ENCODE assay signal across 11 mouse cellular contexts in genomic region chr11:117313446-117313845, GRCm38 (mm10).
DNase-seq lines count a peak whose midpoint lies in the region; ATAC-seq and TF ChIP-seq lines count a peak whose summit lies in the region.
"Had no signal": no experiment of that assay in that cellular context is flagged by ENCODE, and none has a peak within 500 bp of the region (broad histone marks: within the 10 kb centered on the region; RNA-seq: fewer than 3 reads in every experiment).

No protein-coding gene starts in this region.

- WGBS in forebrain, embryonic 13.5 days = 83% methylated on average over 7 of the region's 7 CpGs
- WGBS in forebrain, embryonic 15.5 days = 83% methylated on average over 7 of the region's 7 CpGs
- 80% methylated on average over 7 of the region's 7 CpGs for WGBS in kidney, postnatal 0 days
- 84% methylated on average over 7 of the region's 7 CpGs for WGBS in intestine, embryonic 15.5 days

- no peak for TF ChIP-seq CTCF in kidney, postnatal 0 days (IDR thresholded peaks at IDR 0.05; ENCODE audit: low read depth)
- no peak for TF ChIP-seq CTCF in CH12.LX (conservative IDR thresholded peaks at IDR 0.05 in 1 of 2, IDR thresholded peaks at IDR 0.05 in 1 of 2; ENCODE audit: low read depth in 2 of 2, low read length in 2 of 2)

- H3K4me1 ChIP-seq in forebrain, embryonic 13.5 days = peaks cover 86% of the 10 kb centered on the region
- H3K4me1 ChIP-seq in forebrain, embryonic 15.5 days = peaks cover 80% of the 10 kb centered on the region
- H3K4me1 ChIP-seq in kidney, postnatal 0 days (replicated peaks; ENCODE audit: insufficient read depth, low read length) = peaks cover 88% of the 10 kb centered on the region
- peaks cover 79 to 93% of the 10 kb centered on the region in 2 experiments for H3K4me1 ChIP-seq in CH12.LX (ENCODE audit: control insufficient read depth in 1 of 2, insufficient read depth in 2 of 2)
- peaks cover 92% of the 10 kb centered on the region for H3K4me1 ChIP-seq in intestine, embryonic 15.5 days (replicated peaks)

- no peak overlapping the region for H3K4me2 ChIP-seq in forebrain, embryonic 13.5 days
- no peak overlapping the region for H3K4me2 ChIP-seq in forebrain, embryonic 15.5 days (replicated peaks)
- H3K4me2 ChIP-seq in kidney, postnatal 0 days (ENCODE audit: low read length) = no peak overlapping the region
- H3K4me2 ChIP-seq in CH12.LX (ENCODE audit: insufficient read depth, low read depth, poor library complexity, severe bottlenecking) = no peak overlapping the region
- no peak overlapping the region for H3K4me2 ChIP-seq in intestine, embryonic 15.5 days (replicated peaks)

- peak overlapping the region; percentile 33 for H3K27ac ChIP-seq in forebrain, embryonic 13.5 days
- H3K27ac ChIP-seq in forebrain, embryonic 15.5 days (replicated peaks) = no peak overlapping the region
- peak overlapping the region; percentile 84; the same call in 1 of the 2 replicates for H3K27ac ChIP-seq in kidney, postnatal 0 days
- peak overlapping the region; percentile 98 for H3K27ac ChIP-seq in CH12.LX (ENCODE audit: insufficient read depth, low read depth)
- H3K27ac ChIP-seq in intestine, embryonic 15.5 days = peak overlapping the region; percentile 87
- H3K27ac ChIP-seq: liver, embryonic 14.5 days had no signal

- dilution Hi-C loops in CH12.LX (cut with MboI; ENCODE audit: extremely low pct_ligation_motif_present, extremely low pct_unique_long_range_greater_than_20kb, low sequenced_read_pairs) = no loop called here

- peaks cover 22% of the 10 kb centered on the region for H3K79me2 ChIP-seq in CH12.LX (replicated peaks; ENCODE audit: control insufficient read depth, extremely low read depth, insufficient read depth, poor library complexity, severe bottlenecking)

- TF ChIP-seq EP300 in CH12.LX (IDR thresholded peaks at IDR 0.05; ENCODE audit: low read length) = no peak

- no peaks in the 10 kb centered on the region for H3K9me3 ChIP-seq in forebrain, embryonic 13.5 days (replicated peaks)
- H3K9me3 ChIP-seq in forebrain, embryonic 15.5 days = no peaks in the 10 kb centered on the region
- H3K9me3 ChIP-seq in kidney, postnatal 0 days (replicated peaks; ENCODE audit: low read length) = no peaks in the 10 kb centered on the region
- no peaks in the 10 kb centered on the region for H3K9me3 ChIP-seq in CH12.LX (replicated peaks; ENCODE audit: low read length)
- H3K9me3 ChIP-seq in intestine, embryonic 15.5 days = no peaks in the 10 kb centered on the region

- in situ Hi-C loops in CH12.LX (cut with MboI; ENCODE audit: low pct_ligation_motif_present, low pct_unique_long_range_greater_than_20kb, low sequenced_read_pairs) = loop anchor here (5.0 kb wide), 2 partner anchors 44 to 66 kb away; no protein-coding TSS in a partner anchor

- TF ChIP-seq POLR2A in CH12.LX (IDR thresholded peaks at IDR 0.05; ENCODE audit: low read depth, low read length) = no peak

- TF ChIP-seq RAD21 in CH12.LX (IDR thresholded peaks at IDR 0.05; ENCODE audit: low read depth, low read length) = no peak

- ATAC-seq in forebrain, embryonic 13.5 days = no peak
- no peak for ATAC-seq in forebrain, embryonic 15.5 days (replicated peaks)
- no peak for ATAC-seq in kidney, postnatal 0 days (replicated peaks; ENCODE audit: low FRiP score, low read depth)
- no peak for ATAC-seq in intestine, embryonic 15.5 days
- ATAC-seq in frontal cortex, adult (ENCODE audit: low TSS enrichment) = no peak
- ATAC-seq: midbrain, embryonic 16.5 days had no signal

- H3K9ac ChIP-seq in forebrain, embryonic 13.5 days = no peak overlapping the region
- H3K9ac ChIP-seq in forebrain, embryonic 15.5 days (replicated peaks) = no peak overlapping the region
- no peak overlapping the region for H3K9ac ChIP-seq in kidney, postnatal 0 days (ENCODE audit: low read depth, low read length)
- H3K9ac ChIP-seq in CH12.LX (ENCODE audit: insufficient read depth, low read depth) = no peak overlapping the region
- H3K9ac ChIP-seq in intestine, embryonic 15.5 days = 0 out of 2 replicates have a peak overlapping the region, but pooled peaks have one; percentile 2
- H3K9ac ChIP-seq: liver, embryonic 14.5 days had no signal

- no peaks in the 10 kb centered on the region for H3K27me3 ChIP-seq in forebrain, embryonic 13.5 days
- no peaks in the 10 kb centered on the region for H3K27me3 ChIP-seq in forebrain, embryonic 15.5 days
- no peaks in the 10 kb centered on the region for H3K27me3 ChIP-seq in kidney, postnatal 0 days (ENCODE audit: insufficient read depth, low read length)
- no peaks in the 10 kb centered on the region for H3K27me3 ChIP-seq in CH12.LX (replicated peaks)
- H3K27me3 ChIP-seq in intestine, embryonic 15.5 days (replicated peaks) = no peaks in the 10 kb centered on the region

- H3K4me3 ChIP-seq in forebrain, embryonic 13.5 days = no peak overlapping the region
- H3K4me3 ChIP-seq in forebrain, embryonic 15.5 days = no peak overlapping the region
- H3K4me3 ChIP-seq in kidney, postnatal 0 days (replicated peaks; ENCODE audit: low read depth, low read length) = no peak overlapping the region
- H3K4me3 ChIP-seq in CH12.LX (replicated peaks in 1 of 3; ENCODE audit: low read depth in 2 of 3, low read length in 2 of 3, poor library complexity in 1 of 3) = no peak overlapping the region
- H3K4me3 ChIP-seq in intestine, embryonic 15.5 days (replicated peaks) = no peak overlapping the region

- H3K36me3 ChIP-seq in forebrain, embryonic 13.5 days (ENCODE audit: poor library complexity, severe bottlenecking) = no peaks in the 10 kb centered on the region
- H3K36me3 ChIP-seq in forebrain, embryonic 15.5 days = no peaks in the 10 kb centered on the region
- H3K36me3 ChIP-seq in kidney, postnatal 0 days (ENCODE audit: insufficient read depth, low read length) = no peaks in the 10 kb centered on the region
- peaks cover 0 to 33% of the 10 kb centered on the region in 2 experiments for H3K36me3 ChIP-seq in CH12.LX (replicated peaks in 1 of 2; ENCODE audit: control insufficient read depth in 1 of 2, insufficient read depth in 1 of 2, low read length in 1 of 2)
- H3K36me3 ChIP-seq in intestine, embryonic 15.5 days = no peaks in the 10 kb centered on the region

- no peak for DNase-seq in kidney, postnatal 0 days (ENCODE audit: low spot score)
- DNase-seq in kidney, adult 18-20 months = no peak
- no peak for DNase-seq in CH12.LX (ENCODE audit: extremely low read depth)
- DNase-seq in adrenal gland, postnatal 14 days = no peak
- DNase-seq: cerebellum, adult 11 months had no signal

TF ChIP-seq in CH12.LX, 34 proteins besides CTCF, POLR2A, EP300 and RAD21:
- no peak for TF ChIP-seq MAX (IDR thresholded peaks at IDR 0.05; ENCODE audit: low read length)
- TF ChIP-seq JUND (conservative IDR thresholded peaks at IDR 0.05; ENCODE audit: low read depth, low read length) = no peak
- no peak for TF ChIP-seq HCFC1 (IDR thresholded peaks at IDR 0.05; ENCODE audit: low read depth, low read length)
- TF ChIP-seq SIN3A (IDR thresholded peaks at IDR 0.05; ENCODE audit: low read length) = no peak
- TF ChIP-seq MYC (IDR thresholded peaks at IDR 0.05; ENCODE audit: low read depth, low read length) = no peak
- no peak for TF ChIP-seq MEF2A (IDR thresholded peaks at IDR 0.05; ENCODE audit: borderline replicate concordance, low read depth, low read length)
- no peak for TF ChIP-seq IRF4 (IDR thresholded peaks at IDR 0.05; ENCODE audit: low read depth, low read length)
- TF ChIP-seq BHLHE40 (IDR thresholded peaks at IDR 0.05; ENCODE audit: low read depth, low read length) = no peak
- TF ChIP-seq ZMIZ1 (IDR thresholded peaks at IDR 0.05; ENCODE audit: low read depth, low read length) = no peak
- TF ChIP-seq NELFE (IDR thresholded peaks at IDR 0.05; ENCODE audit: low read depth, low read length) = no peak
- no peak for TF ChIP-seq USF2 (conservative IDR thresholded peaks at IDR 0.05; ENCODE audit: low read depth, low read length)
- no peak for TF ChIP-seq POLR2AphosphoS2 (IDR thresholded peaks at IDR 0.05; ENCODE audit: low read depth, low read length)
